Mouse (Mus musculus) stomach, postnatal 0 days (tissue): ENCODE measurements around the gene Gm10944. TPM values are rescaled to one million over a fixed set of nuclear protein-coding genes. Genes with fewer than 3 reads are reported as not detected.

ENCODE experiments used
- ATAC-seq: fragments of 200-750 bp; cut with Nextera tagmentation; 2 replicates; pipeline ENCODE4 v1.8.0; 2017; ENCODE audit not compliant: low FRiP score, low TSS enrichment
- DNase-seq: peaks from one replicate; pipeline ENCODE4 v3.0.0-alpha.2; 2016; ENCODE audit warnings: low spot score
- H3K27ac ChIP-seq: fragments of 300-500 bp; sonication (generic); replicated peaks from 2 replicates; pipeline ENCODE4 v1.5.1; 2014; ENCODE audit warnings: mild to moderate bottlenecking, control low read depth
- H3K27me3 ChIP-seq: fragments of 300-500 bp; sonication (generic); 2 replicates; pipeline ENCODE4 v1.6.1; 2014; ENCODE audit warnings: low read length; ENCODE audit not compliant: control insufficient read depth, insufficient read depth
- H3K36me3 ChIP-seq: fragments of 300-500 bp; sonication (generic); 2 replicates; pipeline ENCODE4 v1.6.1; 2014; ENCODE audit warnings: low read length, mixed read lengths; ENCODE audit not compliant: control insufficient read depth, insufficient read depth
- H3K4me1 ChIP-seq: fragments of 300-500 bp; sonication (generic); replicated peaks from 2 replicates; pipeline ENCODE4 v1.6.1; 2014; ENCODE audit warnings: antibody characterized with exemption; ENCODE audit not compliant: control insufficient read depth, insufficient read depth
- H3K4me2 ChIP-seq: fragments of 300-500 bp; sonication (generic); replicated peaks from 2 replicates; pipeline ENCODE4 v1.6.1; 2014; ENCODE audit warnings: low read depth, mild to moderate bottlenecking, control low read depth, moderate library complexity
- H3K4me3 ChIP-seq: fragments of 300-500 bp; sonication (generic); 2 replicates; pipeline ENCODE4 v1.5.1; 2014; ENCODE audit warnings: low read depth, low read length, control low read depth
- H3K9ac ChIP-seq: fragments of 300-500 bp; sonication (generic); 2 replicates; pipeline ENCODE4 v1.6.1; 2014; ENCODE audit warnings: mild to moderate bottlenecking, low read length, control low read depth, mixed read lengths
- H3K9me3 ChIP-seq: fragments of 300-500 bp; sonication (generic); 2 replicates; pipeline ENCODE4 v1.6.1; 2016; ENCODE audit warnings: low read length; ENCODE audit not compliant: control insufficient read depth
- CTCF ChIP-seq: IDR thresholded peaks from 2 replicates; pipeline ENCODE4 v1.5.1; 2016; ENCODE audit warnings: antibody characterized with exemption, low read depth, mild to moderate bottlenecking, moderate library complexity
- EP300 ChIP-seq: optimal IDR thresholded peaks from 2 replicates; pipeline ENCODE3; 2016; ENCODE audit warnings: antibody characterized with exemption
- WGBS: fragments of 180-500 bp; shearing (Covaris S2); extraction: QIAGEN DNeasy Blood & Tissue Kit; methylation state at CpG from one replicate; pipeline ENCODE4 v1.1.7; 2014; 5-methylcytosine and 5-hydroxymethylcytosine counted together
- polyA plus RNA-seq: library from polyadenylated mRNA; unstranded; fragments of >200 nt; fragmentation: Nextera tagmentation; extraction: Ambion mirVana; gene quantifications from 2 replicates; pipeline ENCODE4 v1.2.1, GENCODE M21; 2015

The Gm10944 gene
- polyA plus RNA-seq, 1 experiment from 2014 or later: not detected

DNA sequence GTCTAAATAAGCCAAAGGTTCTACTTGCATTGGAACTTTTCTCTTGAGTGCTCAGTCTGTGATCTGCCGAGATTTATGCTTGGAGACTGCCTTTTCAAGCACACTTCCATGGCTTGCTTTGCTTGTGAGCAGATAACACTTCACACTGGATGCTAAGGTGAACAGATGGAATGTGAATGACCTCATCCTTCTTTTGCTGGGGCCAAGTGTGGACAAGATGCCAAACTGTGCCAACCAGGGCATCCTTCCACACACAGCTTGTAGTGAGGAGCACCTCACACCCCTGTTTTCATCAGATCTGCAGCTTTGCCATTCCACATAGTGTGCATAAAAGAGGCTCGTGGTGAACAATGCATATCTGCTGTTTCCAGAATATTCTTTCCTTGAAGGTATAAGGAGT lies 29.7 kb downstream of the Gm10944 start:
- DNase-seq: no peak
- no peak overlapping the region for H3K4me2 ChIP-seq
- H3K27me3 ChIP-seq: no peaks in the 10 kb centered on the region
- H3K4me1 ChIP-seq: no peaks in the 10 kb centered on the region
- TF ChIP-seq CTCF (no peak), EP300 (no peak)
- WGBS: 65% methylated on average over 2 of the region's 2 CpGs
- H3K4me3 ChIP-seq: no peak overlapping the region
- ATAC-seq: no peak
- H3K27ac ChIP-seq: no peak overlapping the region
- no peaks in the 10 kb centered on the region for H3K36me3 ChIP-seq
- no peak overlapping the region for H3K9ac ChIP-seq
- no peaks in the 10 kb centered on the region for H3K9me3 ChIP-seq

GRCm38 (mm10) chr10:10726501-10726900 lies 45.4 kb downstream of the Gm10944 start:
- Histone ChIP-seq H3K36me3 (no peaks in the 10 kb centered on the region), H3K9me3 (no peaks in the 10 kb centered on the region), H3K27ac (no peak overlapping the region), H3K4me3 (no peak overlapping the region), H3K4me2 (no peak overlapping the region), H3K4me1 (no peaks in the 10 kb centered on the region), H3K27me3 (no peaks in the 10 kb centered on the region), H3K9ac (no peak overlapping the region)
- ATAC-seq (no peak), DNase-seq (no peak)
- TF ChIP-seq EP300: no peak
- no peak for TF ChIP-seq CTCF
- 85% methylated on average over 3 of the region's 3 CpGs for WGBS

Other genes starting within 250 kb of the Gm10944 start
- 0.08 and 0.13 TPM in 2 replicates for gene Adgb, start 209.0 kb upstream of the Gm10944 start, polyA plus RNA-seq
- 20.1 and 20.8 TPM in 2 replicates for gene Rab32, start 123.1 kb upstream of the Gm10944 start, polyA plus RNA-seq